Mouse (Mus musculus) left cerebral cortex, adult 8-10 months (tissue): ENCODE data around the gene Rabepk. TPM values are rescaled to one million over a fixed set of nuclear protein-coding genes. Genes with fewer than 3 reads are reported as not detected.

Experiments
- total RNA-seq, 4 experiments: library from RNA; stranded (reverse); gene quantifications; 2 replicates each; pipeline ENCODE4 v1.2.4; 2022

The Rabepk gene
- total RNA-seq, 4 experiments from 2014 or later = 31.8 to 36.6 (median 32.6) TPM

Other genes with a start within 250 kb of the Rabepk start
- 10 to 100 TPM; 92.9 to 97.7 (median 96.1) TPM for gene Gapvd1, start 44.7 kb downstream of the Rabepk start, total RNA-seq
- 100 to 1,000 TPM; 180 to 225 (median 222) TPM for gene Hspa5, start 27.9 kb downstream of the Rabepk start, total RNA-seq
- gene Fbxw2, start 26.4 kb upstream of the Rabepk start, total RNA-seq = 10 to 100 TPM; 84.5 to 99.0 (median 96.9) TPM
- gene Gm34653, start 33.1 kb upstream of the Rabepk start, total RNA-seq = not detected
- under 1 TPM in 2 of 4 experiments, not detected in 2; 0.22 to 0.37 TPM for gene Cutal, start 74.5 kb upstream of the Rabepk start, total RNA-seq
- 10 to 100 TPM; 33.6 to 46.2 (median 38.1) TPM for gene Psmd5, start 75.1 kb upstream of the Rabepk start, total RNA-seq
- 1 to 10 TPM in 1 of 4 experiments, under 1 TPM in 3; 0.65 to 1.2 (median 0.79) TPM for gene Phf19, start 114.1 kb upstream of the Rabepk start, total RNA-seq
- 1 to 10 TPM; 1.3 to 1.9 (median 1.6) TPM for gene Traf1, start 161.9 kb upstream of the Rabepk start, total RNA-seq